Mouse (Mus musculus): ENCODE results near the gene Gdap2.

Gene Gdap2

DNA sequence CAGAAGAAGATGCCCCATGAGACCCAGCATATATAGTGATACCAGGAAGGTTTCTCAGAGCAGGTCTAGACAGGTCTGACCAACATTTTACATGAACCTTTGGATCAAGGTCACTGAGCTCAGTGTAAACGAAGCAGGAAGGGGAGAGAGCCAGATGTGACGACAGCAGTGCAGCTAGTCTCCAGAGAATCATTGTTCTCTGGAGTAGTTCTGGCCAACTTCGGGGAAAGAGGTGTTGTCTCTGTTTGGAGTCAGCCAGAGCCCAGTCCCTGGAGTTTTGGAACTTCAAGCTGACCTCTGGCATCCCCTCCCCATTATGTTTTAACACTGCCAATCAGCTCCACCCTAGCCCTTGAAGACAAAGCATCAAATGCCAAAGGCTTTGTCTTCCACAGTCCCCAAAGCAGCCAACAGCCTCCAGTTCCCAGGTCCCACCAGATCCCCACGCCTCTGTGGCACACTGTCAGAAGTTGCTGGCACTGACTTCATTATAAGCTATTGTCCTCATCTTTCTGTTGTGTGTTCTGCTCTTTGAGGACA, 84.2 kb downstream of the Gdap2 start:
- no peak for DNase-seq (ENCODE audit: inconsistent ontology term)

All from Muller cell, postnatal 12 days (primary cell).